Comparison of ENCODE assay signal across 32 mouse cellular contexts in genomic region chr17:13855396-13855795, GRCm38 (mm10).
DNase-seq lines count a peak whose midpoint lies in the region; ATAC-seq and TF ChIP-seq lines count a peak whose summit lies in the region.
"Had no signal": no experiment of that assay in that cellular context is flagged by ENCODE, and none has a peak within 500 bp of the region (broad histone marks: within the 10 kb centered on the region; RNA-seq: fewer than 3 reads in every experiment).

No protein-coding gene starts in this region.

- no peak for TF ChIP-seq CTCF in olfactory bulb, adult 2 months (IDR thresholded peaks at IDR 0.05; ENCODE audit: insufficient read depth, low read depth, low read length)
- TF ChIP-seq CTCF in intestine, postnatal 0 days (IDR thresholded peaks at IDR 0.05; ENCODE audit: low read depth) = no peak

- peaks cover 39% of the 10 kb centered on the region for H3K36me3 ChIP-seq in limb, embryonic 13.5 days
- H3K36me3 ChIP-seq in limb, embryonic 10.5 days = peaks cover 77% of the 10 kb centered on the region
- peaks cover 33% of the 10 kb centered on the region for H3K36me3 ChIP-seq in embryonic facial prominence, embryonic 15.5 days
- peaks cover 49% of the 10 kb centered on the region for H3K36me3 ChIP-seq in intestine, postnatal 0 days (ENCODE audit: control insufficient read depth, insufficient read depth)
- H3K36me3 ChIP-seq: G1E had no signal

- H3K4me2 ChIP-seq in limb, embryonic 13.5 days (replicated peaks) = no peak overlapping the region
- H3K4me2 ChIP-seq in embryonic facial prominence, embryonic 15.5 days (replicated peaks) = no peak overlapping the region
- H3K4me2 ChIP-seq in intestine, postnatal 0 days (replicated peaks; ENCODE audit: low read depth) = no peak overlapping the region
- H3K4me2 ChIP-seq: hindbrain, embryonic 12.5 days; lung, embryonic 14.5 days; midbrain, embryonic 15.5 days had no signal

- DNase-seq in limb, embryonic 10.5 days (ENCODE audit: low spot score) = no peak
- peak; percentile 36 for DNase-seq in R1 (ENCODE audit: low read depth, low spot score)
- DNase-seq in left cerebral cortex, postnatal 4 days = no peak
- DNase-seq: adrenal gland, adult 2 months; adrenal gland, postnatal 36 days; B cell, adult 2 months; cerebellum, adult 18-20 months; cerebellum, postnatal 10 days; gastrocnemius, adult 2 months; heart, postnatal 14 days; kidney, adult 9 months; kidney, postnatal 14 days; liver; lung, embryonic 14.5 days; right cerebral cortex, adult 18-20 months; spleen, adult 18-20 months; thymus, adult 18-20 months; thymus, postnatal 25 days had no signal

- no peak overlapping the region for H3K4me3 ChIP-seq in limb, embryonic 13.5 days
- H3K4me3 ChIP-seq in limb, embryonic 10.5 days = no peak overlapping the region
- no peak overlapping the region for H3K4me3 ChIP-seq in embryonic facial prominence, embryonic 15.5 days (replicated peaks)
- H3K4me3 ChIP-seq in olfactory bulb, adult 2 months (ENCODE audit: insufficient read depth, low read depth, low read length) = no peak overlapping the region
- H3K4me3 ChIP-seq in intestine, postnatal 0 days (ENCODE audit: low read depth, low read length) = no peak overlapping the region
- H3K4me3 ChIP-seq: forebrain, embryonic 10.5 days; gastrocnemius, adult 2 months; hindbrain, embryonic 12.5 days; left cerebral cortex, adult 2 months; midbrain, embryonic 15.5 days had no signal

- no peak for TF ChIP-seq POLR2A in olfactory bulb, adult 2 months (IDR thresholded peaks at IDR 0.05; ENCODE audit: insufficient read depth, low read depth, low read length)

- no peak overlapping the region for H3K9ac ChIP-seq in limb, embryonic 13.5 days
- H3K9ac ChIP-seq in embryonic facial prominence, embryonic 15.5 days = no peak overlapping the region
- no peak overlapping the region for H3K9ac ChIP-seq in intestine, postnatal 0 days (ENCODE audit: low read depth, low read length)
- H3K9ac ChIP-seq: hindbrain, embryonic 12.5 days; liver, embryonic 14.5 days; lung, embryonic 14.5 days; midbrain, embryonic 15.5 days had no signal

- intact Hi-C loops in left cerebral cortex, postnatal 4 days (cut with DNase I) = no loop called here

- no peaks in the 10 kb centered on the region for H3K27me3 ChIP-seq in limb, embryonic 13.5 days
- no peaks in the 10 kb centered on the region for H3K27me3 ChIP-seq in limb, embryonic 10.5 days (ENCODE audit: low read depth, poor library complexity, severe bottlenecking)
- no peaks in the 10 kb centered on the region for H3K27me3 ChIP-seq in embryonic facial prominence, embryonic 15.5 days
- no peaks in the 10 kb centered on the region for H3K27me3 ChIP-seq in intestine, postnatal 0 days (replicated peaks; ENCODE audit: control insufficient read depth, insufficient read depth, low read length)
- H3K27me3 ChIP-seq: CH12.LX; hindbrain, embryonic 12.5 days; midbrain, embryonic 15.5 days; Patski had no signal

- H3K4me1 ChIP-seq in limb, embryonic 13.5 days = peaks cover 11% of the 10 kb centered on the region; the same call in 1 of the 2 replicates
- no peaks in the 10 kb centered on the region for H3K4me1 ChIP-seq in limb, embryonic 10.5 days
- no peaks in the 10 kb centered on the region for H3K4me1 ChIP-seq in embryonic facial prominence, embryonic 15.5 days
- H3K4me1 ChIP-seq in olfactory bulb, adult 2 months (ENCODE audit: control insufficient read depth, insufficient read depth, low read length) = peaks cover 9% of the 10 kb centered on the region
- no peaks in the 10 kb centered on the region for H3K4me1 ChIP-seq in intestine, postnatal 0 days (replicated peaks; ENCODE audit: control insufficient read depth, insufficient read depth, low read length)
- H3K4me1 ChIP-seq: hindbrain, embryonic 12.5 days; midbrain, embryonic 15.5 days had no signal

- 89% methylated on average over 1 of the region's 1 CpGs for WGBS in limb, embryonic 13.5 days
- 83% methylated on average over 1 of the region's 1 CpGs for WGBS in limb, embryonic 10.5 days
- 50% methylated on average over 1 of the region's 1 CpGs for WGBS in embryonic facial prominence, embryonic 15.5 days
- WGBS in olfactory bulb, adult 2 months = 43% methylated on average over 1 of the region's 1 CpGs
- 82% methylated on average over 1 of the region's 1 CpGs for WGBS in intestine, postnatal 0 days

- ATAC-seq in limb, embryonic 13.5 days (ENCODE audit: low FRiP score, low read depth) = peak; percentile 40; the same call in 1 of the 2 replicates
- ATAC-seq in embryonic facial prominence, embryonic 15.5 days (ENCODE audit: insufficient number of reproducible peaks, low FRiP score, low TSS enrichment, low read depth) = 0 out of 2 replicates have a peak, but pooled peaks have one; percentile 15
- ATAC-seq in intestine, postnatal 0 days = no peak
- ATAC-seq: forebrain, embryonic 16.5 days; intestine, embryonic 16.5 days; midbrain, embryonic 15.5 days; Patski had no signal

- no peaks in the 10 kb centered on the region for H3K9me3 ChIP-seq in limb, embryonic 13.5 days
- no peaks in the 10 kb centered on the region for H3K9me3 ChIP-seq in limb, embryonic 10.5 days (replicated peaks)
- no peaks in the 10 kb centered on the region for H3K9me3 ChIP-seq in embryonic facial prominence, embryonic 15.5 days (replicated peaks)
- H3K9me3 ChIP-seq in intestine, postnatal 0 days (ENCODE audit: control insufficient read depth) = no peaks in the 10 kb centered on the region
- H3K9me3 ChIP-seq: forebrain, embryonic 10.5 days; G1E; hindbrain, embryonic 12.5 days; midbrain, embryonic 15.5 days had no signal

- H3K27ac ChIP-seq in limb, embryonic 13.5 days = no peak overlapping the region
- H3K27ac ChIP-seq in limb, embryonic 10.5 days = no peak overlapping the region
- 0 out of 2 replicates have a peak overlapping the region, but pooled peaks have one; percentile 34 for H3K27ac ChIP-seq in embryonic facial prominence, embryonic 15.5 days (replicated peaks)
- peak overlapping the region; percentile 42; the same call in 1 of the 2 replicates for H3K27ac ChIP-seq in olfactory bulb, adult 2 months (ENCODE audit: insufficient read depth, low read depth, low read length)
- no peak overlapping the region for H3K27ac ChIP-seq in intestine, postnatal 0 days (ENCODE audit: low read depth, low read length)
- H3K27ac ChIP-seq: forebrain, embryonic 10.5 days; gastrocnemius, adult 2 months; hindbrain, embryonic 12.5 days; left cerebral cortex, adult 2 months; liver, embryonic 14.5 days; midbrain, embryonic 15.5 days had no signal

Comparison
In these comparisons a context has a peak if more than half of its experiments do, and no peak if none do; other contexts are left out.
1. H3K27ac ChIP-seq: peak in embryonic facial prominence, embryonic 15.5 days (single experiment) and olfactory bulb, adult 2 months (single experiment); none in limb, embryonic 13.5 days (single experiment), limb, embryonic 10.5 days (single experiment) and intestine, postnatal 0 days (single experiment).